Mouse (Mus musculus) hindbrain, embryonic 13.5 days (tissue): ENCODE measurements around the gene Xrcc2. TPM values are rescaled to one million over a fixed set of nuclear protein-coding genes. Genes with fewer than 3 reads are reported as not detected.
"Not testable (repeated sequence)": the region's sequence is repeated elsewhere in the genome, so short reads cannot be mapped to it uniquely, and the experiment has no call there.

Experiments used
- ATAC-seq: fragments of 200-750 bp; cut with Nextera tagmentation; 2 replicates; pipeline ENCODE4 v1.8.0; 2017; ENCODE audit warnings: moderate TSS enrichment; ENCODE audit not compliant: low FRiP score
- H3K27ac ChIP-seq: fragments of 300-500 bp; sonication (generic); 2 replicates; pipeline ENCODE4 v1.5.1; 2015; ENCODE audit warnings: inconsistent platforms, mild to moderate bottlenecking, moderate library complexity
- H3K27me3 ChIP-seq: fragments of 300-500 bp; sonication (generic); 2 replicates; pipeline ENCODE4 v1.6.1; 2015; ENCODE audit warnings: mild to moderate bottlenecking, inconsistent platforms
- H3K36me3 ChIP-seq: fragments of 300-500 bp; sonication (generic); 2 replicates; pipeline ENCODE4 v1.6.1; 2015; ENCODE audit warnings: mild to moderate bottlenecking, inconsistent platforms
- H3K4me1 ChIP-seq: fragments of 300-500 bp; sonication (generic); replicated peaks from 2 replicates; pipeline ENCODE4 v1.6.1; 2015; ENCODE audit warnings: inconsistent platforms
- H3K4me2 ChIP-seq: fragments of 300-500 bp; sonication (generic); 2 replicates; pipeline ENCODE4 v1.6.1; 2015; ENCODE audit warnings: inconsistent platforms, mild to moderate bottlenecking, moderate library complexity
- H3K4me3 ChIP-seq: fragments of 300-500 bp; sonication (generic); 2 replicates; pipeline ENCODE4 v1.5.1; 2015; ENCODE audit warnings: mild to moderate bottlenecking, inconsistent platforms
- H3K9ac ChIP-seq: fragments of 300-500 bp; sonication (generic); 2 replicates; pipeline ENCODE4 v1.6.1; 2015; ENCODE audit warnings: mild to moderate bottlenecking, inconsistent platforms
- H3K9me3 ChIP-seq: fragments of 300-500 bp; sonication (generic); 2 replicates; pipeline ENCODE4 v1.6.1; 2016; ENCODE audit warnings: inconsistent platforms
- WGBS: fragments of 180-500 bp; shearing (Covaris S2); methylation state at CpG from one replicate; pipeline ENCODE4 v1.1.7; 2015; 5-methylcytosine and 5-hydroxymethylcytosine counted together
- polyA plus RNA-seq: library from polyadenylated mRNA; unstranded; fragments of >200 nt; fragmentation: Nextera tagmentation; extraction: Ambion mirVana; gene quantifications from 2 replicates; pipeline ENCODE4 v1.2.1, GENCODE M21; 2015

Xrcc2 gene
- polyA plus RNA-seq, 1 experiment from 2014 or later, result 3.5 TPM

DNA sequence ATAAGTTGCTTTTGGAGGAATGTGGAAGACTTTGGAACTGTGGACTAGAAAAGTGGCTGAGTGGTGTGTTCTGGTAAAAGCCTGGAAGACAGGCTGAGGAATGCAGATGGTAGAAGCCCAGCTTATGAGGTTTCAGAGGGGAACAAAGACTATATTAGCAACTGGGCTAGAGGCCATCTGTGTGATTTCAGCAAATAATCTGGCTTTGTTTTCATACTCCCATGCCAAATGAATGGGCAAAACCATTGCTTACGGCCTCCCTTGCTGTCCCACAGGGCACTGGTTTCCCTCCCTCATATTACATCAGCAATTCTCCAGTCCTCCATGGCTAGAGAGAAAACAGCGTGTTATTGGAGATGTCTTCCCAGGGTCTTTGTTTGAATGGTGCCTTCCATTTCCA, 17.4 kb upstream of the Xrcc2 start:
- H3K4me1 ChIP-seq, result no peaks in the 10 kb centered on the region
- no peaks in the 10 kb centered on the region for H3K27me3 ChIP-seq
- H3K36me3 ChIP-seq, result no peaks in the 10 kb centered on the region
- no peak overlapping the region for H3K9ac ChIP-seq
- no peak overlapping the region for H3K4me3 ChIP-seq
- H3K4me2 ChIP-seq, result no peak overlapping the region
- no peak for ATAC-seq
- no peak overlapping the region for H3K27ac ChIP-seq
- no peaks in the 10 kb centered on the region for H3K9me3 ChIP-seq
- WGBS, result 72% methylated on average over 2 of the region's 2 CpGs

DNA sequence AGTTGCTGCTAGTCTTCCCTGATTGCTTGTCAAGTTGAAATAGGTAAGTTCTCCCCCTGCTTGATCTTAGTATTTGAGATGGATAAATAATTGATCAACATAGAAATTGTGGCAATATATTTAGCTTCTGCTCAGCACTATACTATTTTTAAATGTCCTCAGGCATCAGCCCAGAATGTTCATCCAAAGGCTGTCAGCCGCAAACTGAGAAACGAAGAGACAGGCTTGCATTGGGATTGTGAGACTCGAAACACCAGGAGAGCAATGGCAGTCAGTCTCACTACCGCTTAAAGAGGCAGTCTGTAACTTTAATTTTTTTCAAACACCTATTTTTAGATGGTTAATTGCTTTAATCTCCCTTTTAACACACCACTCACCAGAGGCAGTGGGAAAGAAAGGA, 13.8 kb upstream of the Xrcc2 start:
- Histone ChIP-seq H3K4me2 (no peak overlapping the region), H3K4me3 (no peak overlapping the region), H3K9me3 (no peaks in the 10 kb centered on the region), H3K27ac (no peak overlapping the region), H3K36me3 (no peaks in the 10 kb centered on the region), H3K9ac (no peak overlapping the region), H3K4me1 (no peaks in the 10 kb centered on the region), H3K27me3 (no peaks in the 10 kb centered on the region)
- ATAC-seq, result no peak
- 89% methylated on average over 4 of the region's 4 CpGs for WGBS

DNA sequence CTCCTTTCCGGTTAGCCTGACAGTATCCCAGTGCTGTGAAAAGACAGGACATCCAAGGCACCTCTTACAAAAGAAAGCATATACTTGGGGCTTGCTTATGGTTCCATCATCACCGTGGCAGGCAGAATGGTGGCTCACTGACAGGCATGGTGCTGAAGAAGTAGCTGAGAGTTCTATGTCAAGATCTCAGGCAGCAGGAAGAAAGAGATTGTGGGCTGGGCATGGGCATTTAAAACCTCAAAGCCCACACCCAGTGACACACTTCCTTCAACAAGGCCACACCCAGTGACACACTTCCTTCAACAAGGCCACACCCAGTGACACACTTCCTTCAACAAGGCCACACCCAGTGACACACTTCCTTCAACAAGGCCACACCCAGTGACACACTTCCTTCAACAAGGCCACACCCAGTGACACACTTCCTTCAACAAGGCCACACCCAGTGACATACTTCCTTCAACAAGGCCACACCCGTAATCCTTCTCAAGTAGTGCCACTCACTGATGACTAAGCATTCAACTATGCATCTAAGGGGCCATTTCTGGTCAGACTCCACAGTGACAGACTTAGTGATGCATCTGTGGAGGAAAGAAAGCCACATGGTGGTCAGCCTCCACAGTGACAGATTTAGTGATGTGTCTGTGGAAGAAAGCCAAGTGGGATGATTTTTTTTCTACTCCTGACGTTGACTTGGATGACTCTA, 7.5 kb upstream of the Xrcc2 start:
- not testable (repeated sequence) for H3K4me3 ChIP-seq, H3K9me3 ChIP-seq, H3K9ac ChIP-seq, H3K4me2 ChIP-seq, ATAC-seq, H3K27ac ChIP-seq, H3K36me3 ChIP-seq, H3K4me1 ChIP-seq, H3K27me3 ChIP-seq
- 90% methylated on average over 4 of the region's 4 CpGs for WGBS

DNA sequence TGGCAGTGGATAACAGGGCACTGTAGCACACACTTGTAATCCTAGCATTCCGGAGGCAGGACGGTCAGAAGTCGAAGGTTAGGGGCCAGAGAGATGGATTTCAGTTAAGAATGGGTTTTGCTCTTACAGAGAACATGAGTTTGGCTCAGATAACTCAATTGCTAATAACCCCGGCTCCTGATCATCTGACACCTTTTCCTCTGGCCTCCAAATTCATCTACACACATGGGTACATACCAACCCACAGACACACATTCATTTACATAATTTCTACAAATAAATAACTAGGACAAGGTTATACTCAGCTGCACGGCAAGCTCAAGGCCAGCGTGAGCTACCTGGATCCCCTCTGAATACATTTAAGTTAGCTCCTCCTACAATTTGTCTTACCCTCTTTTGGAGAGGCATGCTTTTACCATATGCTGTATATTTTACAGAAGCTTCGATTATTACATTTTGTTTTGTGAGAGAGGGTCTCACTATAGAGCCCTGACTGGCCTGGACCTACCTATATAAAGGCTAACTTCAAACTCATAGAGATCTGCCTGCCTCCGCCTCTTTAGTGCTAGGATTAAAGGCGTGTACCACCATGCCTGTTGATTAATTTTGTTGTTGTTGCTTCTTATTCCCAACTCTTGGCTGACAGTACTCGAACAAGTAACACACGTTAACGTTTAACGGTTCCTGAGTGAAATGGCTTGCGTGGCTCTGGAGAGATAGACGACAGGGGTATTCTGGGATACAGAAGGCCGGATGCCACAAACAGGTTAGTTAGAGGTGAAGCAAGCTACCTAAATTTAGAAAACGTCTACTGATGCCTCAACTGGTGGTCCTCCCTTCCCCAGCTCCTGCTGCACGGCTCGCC, 691 bp downstream of the Xrcc2 start:
- WGBS, result 25% methylated on average over 19 of the region's 19 CpGs
- Histone ChIP-seq H3K4me2 (peak overlapping the region; percentile 69), H3K27ac (peak overlapping the region; percentile 67), H3K9ac (peak overlapping the region; percentile 84), H3K9me3 (no peaks in the 10 kb centered on the region), H3K36me3 (0 out of 2 replicates have a peak, but pooled peaks cover 4% of the 10 kb centered on the region), H3K4me1 (peaks cover 15% of the 10 kb centered on the region), H3K4me3 (peak overlapping the region; percentile 86), H3K27me3 (no peaks in the 10 kb centered on the region)
- ATAC-seq, result peak; percentile 59

DNA sequence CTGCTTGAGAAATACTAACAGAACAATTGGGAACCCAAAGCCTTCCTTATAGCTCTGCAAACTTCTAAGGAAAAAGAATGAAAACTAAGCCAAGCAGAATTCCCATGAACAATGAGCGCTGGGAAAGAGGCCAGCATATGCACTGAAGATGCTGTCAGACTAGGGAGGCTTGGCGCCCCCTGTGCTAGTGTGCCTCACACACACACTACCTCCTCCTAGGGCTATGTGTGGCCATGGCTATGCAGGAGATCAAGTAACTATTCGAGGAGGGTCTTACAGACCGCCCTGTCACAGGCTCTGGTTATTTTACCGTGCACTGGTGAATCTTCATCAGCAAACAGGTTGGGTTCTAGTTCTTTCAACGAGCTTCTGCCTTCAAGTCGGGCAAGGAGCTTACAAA, 7.7 kb downstream of the Xrcc2 start:
- no peak overlapping the region for H3K27ac ChIP-seq
- no peak overlapping the region for H3K9ac ChIP-seq
- no peak overlapping the region for H3K4me2 ChIP-seq
- H3K36me3 ChIP-seq, result peaks cover 15% of the 10 kb centered on the region
- ATAC-seq, result no peak
- no peaks in the 10 kb centered on the region for H3K27me3 ChIP-seq
- no peak overlapping the region for H3K4me3 ChIP-seq
- H3K9me3 ChIP-seq, result no peaks in the 10 kb centered on the region
- no peaks in the 10 kb centered on the region for H3K4me1 ChIP-seq
- WGBS, result 85% methylated on average over 7 of the region's 7 CpGs

DNA sequence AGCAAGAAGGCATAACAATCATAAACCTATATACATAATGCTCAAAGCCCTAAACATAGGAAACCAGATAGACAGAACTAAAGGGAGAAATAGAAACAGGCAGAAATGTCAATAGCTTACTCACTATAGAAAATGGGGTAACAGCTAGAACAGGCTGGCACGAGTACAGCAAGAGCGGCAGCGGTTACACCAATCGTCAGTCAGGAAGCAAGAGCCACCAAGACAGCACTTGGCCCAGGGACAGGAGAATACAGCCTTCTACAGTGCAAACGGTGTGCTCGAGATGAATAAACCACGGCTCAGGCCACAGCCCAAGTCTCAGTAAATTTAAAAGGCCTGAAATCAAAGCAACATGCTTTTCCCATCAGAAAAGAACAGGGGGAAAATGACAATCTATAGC, 9.4 kb downstream of the Xrcc2 start:
- H3K4me1 ChIP-seq, result no peaks in the 10 kb centered on the region
- H3K4me3 ChIP-seq, result no peak overlapping the region
- WGBS, result 95% methylated on average over 7 of the region's 7 CpGs
- no peaks in the 10 kb centered on the region for H3K27me3 ChIP-seq
- no peak overlapping the region for H3K27ac ChIP-seq
- no peak for ATAC-seq
- H3K4me2 ChIP-seq, result no peak overlapping the region
- H3K9me3 ChIP-seq, result no peaks in the 10 kb centered on the region
- H3K9ac ChIP-seq, result no peak overlapping the region
- H3K36me3 ChIP-seq, result peaks cover 23% of the 10 kb centered on the region

DNA sequence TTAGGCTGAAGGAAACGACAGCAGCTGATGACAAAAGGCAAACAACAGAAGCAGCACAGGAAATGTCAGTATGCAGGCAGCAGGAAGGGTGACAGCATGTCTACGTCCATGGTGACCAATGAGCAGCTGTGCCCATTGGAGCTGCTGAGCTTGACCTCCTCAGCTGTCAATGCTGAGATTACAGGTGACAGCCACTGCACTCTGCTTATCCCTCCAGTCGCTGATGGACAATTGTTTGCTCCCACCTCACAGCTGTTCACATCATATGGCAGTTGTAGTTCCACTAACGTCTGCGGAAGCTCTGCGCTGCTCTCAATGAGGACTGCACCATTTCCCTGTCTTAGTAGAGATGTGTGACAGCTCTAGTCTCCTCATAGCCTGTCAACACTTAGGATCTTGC, 9.8 kb downstream of the Xrcc2 start:
- 82% methylated on average over 6 of the region's 6 CpGs for whole genome bisulfite sequencing
- H3K9me3 ChIP-seq, result no peaks in the 10 kb centered on the region
- H3K27me3 ChIP-seq, result no peaks in the 10 kb centered on the region
- no peak overlapping the region for H3K4me2 ChIP-seq
- no peak overlapping the region for H3K27ac ChIP-seq
- H3K4me1 ChIP-seq, result no peaks in the 10 kb centered on the region
- no peak overlapping the region for H3K4me3 ChIP-seq
- ATAC-seq, result no peak
- no peak overlapping the region for H3K9ac ChIP-seq
- peaks cover 27% of the 10 kb centered on the region for H3K36me3 ChIP-seq

DNA sequence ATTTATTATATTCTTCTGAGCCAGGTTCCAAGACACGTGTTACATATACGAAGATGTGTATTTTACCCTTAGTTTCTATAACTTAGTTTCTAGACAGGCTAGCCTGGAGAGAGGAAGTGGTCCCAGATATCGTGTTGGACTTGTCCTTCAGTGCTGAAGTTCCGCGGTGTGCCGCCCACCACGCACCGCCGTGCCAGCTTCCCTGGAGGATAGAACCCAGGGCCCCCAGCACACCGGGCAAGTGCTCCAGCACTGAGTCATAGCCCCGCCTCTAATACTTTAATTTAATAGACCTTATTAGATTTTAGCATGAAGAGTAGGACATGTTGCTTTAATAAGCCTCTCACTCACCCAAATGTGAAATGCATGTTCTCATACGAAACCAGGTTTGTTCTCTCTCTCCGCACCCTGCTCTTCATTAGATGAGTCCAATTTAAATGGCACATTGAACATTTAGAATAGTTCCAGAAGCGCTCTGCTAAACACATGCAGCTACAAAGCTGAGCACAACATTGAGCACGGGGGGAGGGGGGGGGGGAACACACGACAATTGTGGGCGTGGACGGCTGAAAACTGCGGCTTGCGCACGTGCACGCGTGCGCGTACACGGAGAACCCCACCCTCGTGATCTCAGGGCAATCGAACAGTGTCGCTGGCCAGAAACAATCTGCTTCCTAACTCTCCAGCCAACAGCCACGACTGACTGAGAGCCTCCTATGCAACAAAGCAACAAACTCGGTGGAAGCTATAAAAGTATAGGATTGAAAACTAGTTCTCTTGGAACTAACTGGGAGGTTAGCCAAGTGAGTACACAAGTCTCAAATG, 33.7 kb downstream of the Xrcc2 start:
- Histone ChIP-seq H3K9me3 (no peaks in the 10 kb centered on the region), H3K4me1 (no peaks in the 10 kb centered on the region), H3K9ac (no peak overlapping the region), H3K36me3 (no peaks in the 10 kb centered on the region), H3K4me3 (no peak overlapping the region), H3K27me3 (no peaks in the 10 kb centered on the region), H3K4me2 (no peak overlapping the region), H3K27ac (no peak overlapping the region)
- 95% methylated on average over 31 of the region's 31 CpGs for WGBS
- no peak for ATAC-seq

DNA sequence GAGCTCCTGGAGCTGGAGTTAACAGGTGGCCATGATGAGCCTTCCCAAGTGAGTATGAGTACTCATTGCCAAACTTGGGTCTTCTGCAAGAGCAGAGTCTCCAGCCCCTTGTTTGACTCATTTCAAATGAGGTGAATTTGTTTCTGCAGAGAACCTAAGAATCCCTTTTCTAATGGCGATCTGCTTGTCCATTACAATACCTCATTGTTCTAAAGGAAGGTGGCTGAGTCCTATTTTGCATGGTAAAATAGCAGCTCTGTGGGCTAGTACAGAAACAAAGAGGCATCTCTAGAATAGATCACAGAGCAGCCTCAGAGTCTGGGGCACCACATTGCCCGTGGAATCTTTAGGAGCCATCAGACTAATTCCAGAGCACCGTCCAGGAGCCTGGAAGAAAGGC, 34.6 kb downstream of the Xrcc2 start:
- ATAC-seq, result no peak
- Histone ChIP-seq H3K4me1 (peaks cover 5% of the 10 kb centered on the region), H3K4me2 (no peak overlapping the region), H3K27me3 (no peaks in the 10 kb centered on the region), H3K9me3 (no peaks in the 10 kb centered on the region), H3K27ac (no peak overlapping the region), H3K36me3 (no peaks in the 10 kb centered on the region), H3K4me3 (no peak overlapping the region), H3K9ac (no peak overlapping the region)
- 48% methylated on average over 3 of the region's 3 CpGs for WGBS

DNA sequence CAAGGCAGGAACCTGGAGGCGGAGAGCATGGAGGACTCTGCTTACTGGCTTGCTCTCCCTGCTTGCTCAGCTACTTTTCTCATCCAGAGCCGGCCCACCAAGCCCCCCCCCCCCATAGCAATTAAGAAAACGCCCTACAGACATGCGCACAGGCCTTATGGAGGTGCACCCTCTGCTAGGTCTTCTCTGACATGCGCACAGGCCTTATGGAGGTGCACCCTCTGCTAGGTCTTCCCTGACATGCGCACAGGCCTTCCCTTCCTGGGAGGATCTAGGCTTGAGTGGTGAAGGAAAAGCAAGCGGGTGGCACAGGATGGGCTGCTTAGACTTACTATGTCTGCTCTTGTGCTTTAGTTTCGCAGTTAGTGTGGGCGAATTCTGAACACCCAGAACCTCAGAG, 37.3 kb downstream of the Xrcc2 start:
- Histone ChIP-seq H3K27me3 (no peaks in the 10 kb centered on the region), H3K4me2 (no peak overlapping the region), H3K4me1 (peaks cover 7% of the 10 kb centered on the region), H3K9ac (no peak overlapping the region), H3K4me3 (no peak overlapping the region), H3K36me3 (no peaks in the 10 kb centered on the region), H3K9me3 (no peaks in the 10 kb centered on the region), H3K27ac (no peak overlapping the region)
- 91% methylated on average over 9 of the region's 9 CpGs for WGBS
- no peak for ATAC-seq

DNA sequence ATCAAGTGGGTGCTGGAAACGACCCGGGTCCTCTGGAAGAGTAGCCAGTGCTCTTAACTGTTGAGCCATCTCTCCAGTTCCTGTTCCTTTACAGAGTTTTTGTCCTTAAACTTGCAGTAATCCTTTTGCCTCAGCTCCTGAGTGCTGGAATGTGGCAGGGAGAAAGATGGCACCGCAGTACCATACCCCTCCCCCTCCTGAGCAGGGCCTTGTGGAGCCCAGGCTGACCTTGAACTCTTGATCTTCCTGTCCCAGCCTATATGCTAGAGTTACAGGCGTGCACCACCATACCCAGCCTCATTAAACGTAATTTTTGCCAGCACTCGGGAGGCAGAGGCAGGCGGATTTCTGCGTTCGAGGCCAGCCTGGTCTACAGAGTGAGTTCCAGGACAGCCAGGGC, 38.9 kb downstream of the Xrcc2 start:
- Histone ChIP-seq H3K4me3 (no peak overlapping the region), H3K9me3 (no peaks in the 10 kb centered on the region), H3K4me2 (no peak overlapping the region), H3K4me1 (peaks cover 7% of the 10 kb centered on the region), H3K36me3 (no peaks in the 10 kb centered on the region), H3K27me3 (no peaks in the 10 kb centered on the region), H3K27ac (0 out of 2 replicates have a peak overlapping the region, but pooled peaks have one; percentile 23), H3K9ac (no peak overlapping the region)
- 85% methylated on average over 9 of the region's 9 CpGs for WGBS
- no peak for ATAC-seq

DNA sequence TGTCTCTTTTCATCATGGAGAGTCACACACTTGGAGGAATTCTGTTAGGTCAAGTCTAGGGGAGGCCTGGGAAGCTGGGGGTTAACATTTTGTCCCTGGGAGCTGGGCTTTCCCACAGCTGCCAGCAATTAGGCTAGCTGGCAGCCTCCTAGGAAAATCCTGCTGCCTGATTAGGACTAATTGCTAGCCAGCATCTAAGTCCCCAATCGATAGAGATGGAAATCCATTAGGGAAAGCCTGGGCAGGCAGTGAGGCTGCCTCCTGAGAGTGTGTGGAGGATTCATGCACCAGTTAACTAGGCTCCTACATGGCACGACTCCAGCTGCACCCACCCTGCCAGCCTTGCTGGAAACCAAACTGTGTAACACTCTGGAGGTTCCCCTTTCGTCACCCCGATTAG, 39.5 kb downstream of the Xrcc2 start:
- Histone ChIP-seq H3K9me3 (no peaks in the 10 kb centered on the region), H3K27me3 (no peaks in the 10 kb centered on the region), H3K36me3 (no peaks in the 10 kb centered on the region), H3K4me1 (peaks cover 7% of the 10 kb centered on the region), H3K4me3 (no peak overlapping the region), H3K4me2 (no peak overlapping the region), H3K9ac (no peak overlapping the region), H3K27ac (peak overlapping the region; percentile 23; the same call in 1 of the 2 replicates)
- WGBS, result 45% methylated on average over 4 of the region's 4 CpGs
- 0 out of 2 replicates have a peak, but pooled peaks have one; percentile 63 for ATAC-seq
